ENCODE assay signal across 8 mouse cellular contexts in genomic region chr5:137307071-137307912, GRCm38 (mm10). TPM values are rescaled to one million over a fixed set of nuclear protein-coding genes. Genes with fewer than 3 reads are reported as not detected.
DNase-seq lines count a peak whose midpoint lies in the region; ATAC-seq lines count a peak whose summit lies in the region.

Gene Srrt (minus strand): TSS chr5:137307674.

- peak; percentile 98 for DNase-seq in NIH3T3 (ENCODE audit: low read depth)
- DNase-seq in cerebellum, adult 9-11 months = peak; percentile 92
- peak; percentile 89 to 96 for DNase-seq in frontal cortex, adult 2 months (ENCODE audit: extremely low spot score in 1 of 2, low spot score in 1 of 2)
- peak; percentile 90 for DNase-seq in hindbrain, embryonic 11.5 days (ENCODE audit: low spot score)
- peak; percentile 80 to 83 for DNase-seq in layer of hippocampus, postnatal 25 days (ENCODE audit: extremely low spot score in 1 of 2, low spot score in 1 of 2)
- peak; percentile 94 for DNase-seq in lung, postnatal 25 days (ENCODE audit: low spot score)
- DNase-seq in retina, embryonic 14.5 days (ENCODE audit: low spot score) = peak; percentile 95
- peak; percentile 91 for DNase-seq in thymus, postnatal 4 days

- H3K27ac ChIP-seq in hindbrain, embryonic 11.5 days (ENCODE audit: low read depth, low read length) = peak within 1 kb of the TSS; percentile 98

- H3K4me2 ChIP-seq in hindbrain, embryonic 11.5 days (replicated peaks; ENCODE audit: low read depth, low read length) = peak within 1 kb of the TSS; percentile 63

- peak within 1 kb of the TSS; percentile 98 for H3K9ac ChIP-seq in hindbrain, embryonic 11.5 days (ENCODE audit: low read depth, low read length)

- H3K36me3 ChIP-seq in hindbrain, embryonic 11.5 days (ENCODE audit: control insufficient read depth, insufficient read depth, low read length) = peaks cover 3% of the 10 kb centered on the region; the same call in 1 of the 2 replicates

- WGBS in hindbrain, embryonic 11.5 days = under 1% methylated on average over 55 of the region's 72 CpGs

- ATAC-seq in hindbrain, embryonic 11.5 days (ENCODE audit: low FRiP score) = peak; percentile 89

- H3K4me1 ChIP-seq in hindbrain, embryonic 11.5 days (replicated peaks; ENCODE audit: control insufficient read depth, insufficient read depth, low read length) = peaks cover 8% of the 10 kb centered on the region; the same call in 1 of the 2 replicates

- no peaks in the 10 kb centered on the region for H3K9me3 ChIP-seq in hindbrain, embryonic 11.5 days (ENCODE audit: control insufficient read depth, low read length)

- H3K4me3 ChIP-seq in hindbrain, embryonic 11.5 days (ENCODE audit: low read depth, low read length) = peak within 1 kb of the TSS; percentile 94

- no peaks in the 10 kb centered on the region for H3K27me3 ChIP-seq in hindbrain, embryonic 11.5 days (ENCODE audit: control insufficient read depth, insufficient read depth, low read length)

RNA-seq across cellular contexts. Expression of gene Srrt, which starts in this region (rescaled TPM):
- 268 and 278 TPM in 2 replicates for polyA plus RNA-seq in frontal cortex, adult 2 months (2012; rRNA removed)
- 138 and 140 TPM in 2 replicates for polyA plus RNA-seq in hindbrain, embryonic 11.5 days (2014; fragmentation: Nextera tagmentation; extraction: Ambion mirVana)
- 100 to 1,000 TPM; 164 to 213 TPM for total RNA-seq in layer of hippocampus, postnatal 25 days (2021)

Comparison
In these comparisons a context has a peak if more than half of its experiments do, and no peak if none do; other contexts are left out.
1. Peak in every context shown above with its lines: DNase-seq, ATAC-seq, H3K4me3 ChIP-seq and H3K27ac ChIP-seq.